Mouse (Mus musculus) layer of hippocampus, postnatal 36 days (tissue): Measurements from ENCODE around the gene Gtpbp8. TPM values are rescaled to one million over a fixed set of nuclear protein-coding genes. Genes with fewer than 3 reads are reported as not detected.

Experiments
- DNase-seq, 2 experiments: peaks; one replicate each; pipeline ENCODE4 v3.0.0; 2022
- total RNA-seq, 2 experiments: library from RNA; stranded (reverse); gene quantifications; 2 replicates each; pipeline ENCODE4 v1.2.3; 2021

Gtpbp8 gene
- total RNA-seq, 2 experiments from 2014 or later = 24.7 to 25.1 TPM

- peak; percentile 63 to 76 for DNase-seq
Observed at GRCm38 (mm10) chr16:44725286-44726223, 20.6 kb downstream of the Gtpbp8 start.

- no peak for DNase-seq
Observed at GRCm38 (mm10) chr16:44724847-44725246, 21.3 kb downstream of the Gtpbp8 start.

GRCm38 (mm10) chr16:44724083-44724787 lies 21.9 kb downstream of the Gtpbp8 start, which contains the start of gene Nepro:
TSS of gene Nepro (plus strand) at chr16:44724301.
- DNase-seq = peak; percentile 97 to 98

GRCm38 (mm10) chr16:44722666-44723065 lies 23.5 kb downstream of the Gtpbp8 start:
- DNase-seq = no peak

GRCm38 (mm10) chr16:44720518-44720917 lies 25.6 kb downstream of the Gtpbp8 start:
- no peak for DNase-seq

- DNase-seq = no peak
Observed at GRCm38 (mm10) chr16:44719349-44719748, 26.8 kb downstream of the Gtpbp8 start.

- DNase-seq = no peak
Observed at GRCm38 (mm10) chr16:44717838-44718237, 28.3 kb downstream of the Gtpbp8 start.

- DNase-seq = no peak
Observed at GRCm38 (mm10) chr16:44717141-44717634, 29.0 kb downstream of the Gtpbp8 start.

GRCm38 (mm10) chr16:44716305-44717140 lies 29.6 kb downstream of the Gtpbp8 start:
- DNase-seq = no peak

GRCm38 (mm10) chr16:44703458-44703857 lies 42.7 kb downstream of the Gtpbp8 start:
- DNase-seq = no peak

GRCm38 (mm10) chr16:44702272-44702671 lies 43.9 kb downstream of the Gtpbp8 start:
- DNase-seq = no peak

- DNase-seq = no peak
Observed at GRCm38 (mm10) chr16:44701155-44701554, 45.0 kb downstream of the Gtpbp8 start.

GRCm38 (mm10) chr16:44697473-44698205 lies 48.5 kb downstream of the Gtpbp8 start:
- DNase-seq = no peak

GRCm38 (mm10) chr16:44695859-44696620 lies 50.1 kb downstream of the Gtpbp8 start:
- DNase-seq = no peak

- DNase-seq = no peak
Observed at GRCm38 (mm10) chr16:44695214-44695858, 50.8 kb downstream of the Gtpbp8 start.

- DNase-seq = no peak
Observed at GRCm38 (mm10) chr16:44693695-44694094, 52.5 kb downstream of the Gtpbp8 start.

- DNase-seq = no peak
Observed at GRCm38 (mm10) chr16:44692541-44692940, 53.6 kb downstream of the Gtpbp8 start.

- DNase-seq = peak; percentile 47 to 64
Observed at GRCm38 (mm10) chr16:44691561-44692141, 54.5 kb downstream of the Gtpbp8 start.

GRCm38 (mm10) chr16:44691066-44691465 lies 55.1 kb downstream of the Gtpbp8 start:
- no peak for DNase-seq

- DNase-seq = no peak
Observed at GRCm38 (mm10) chr16:44690501-44690900, 55.7 kb downstream of the Gtpbp8 start.
